Mouse (Mus musculus) limb, embryonic 10.5 days (tissue): ENCODE data around the gene Kansl1. TPM values are rescaled to one million over a fixed set of nuclear protein-coding genes. Genes with fewer than 3 reads are reported as not detected.
"Not testable (repeated sequence)": the region's sequence is repeated elsewhere in the genome, so short reads cannot be mapped to it uniquely, and the experiment has no call there.

ENCODE experiments used
- DNase-seq: peaks from one replicate; pipeline ENCODE4 v3.0.0-alpha.2; 2017; ENCODE audit warnings: low spot score
- H3K27ac ChIP-seq: fragments of 300-500 bp; sonication (generic); 2 replicates; pipeline ENCODE4 v1.5.1; 2016; ENCODE audit warnings: mild to moderate bottlenecking
- H3K27me3 ChIP-seq: fragments of 300-500 bp; sonication (generic); 2 replicates; pipeline ENCODE4 v1.6.1; 2016; ENCODE audit warnings: low read depth, mild to moderate bottlenecking; ENCODE audit not compliant: poor library complexity, severe bottlenecking
- H3K36me3 ChIP-seq: fragments of 300-500 bp; sonication (generic); 2 replicates; pipeline ENCODE4 v1.6.1; 2016; ENCODE audit warnings: mild to moderate bottlenecking, moderate library complexity
- H3K4me1 ChIP-seq: fragments of 300-500 bp; sonication (generic); 2 replicates; pipeline ENCODE4 v1.6.1; 2016
- H3K4me3 ChIP-seq: fragments of 300-500 bp; sonication (generic); 2 replicates; pipeline ENCODE4 v1.5.1; 2016; ENCODE audit warnings: mild to moderate bottlenecking, moderate library complexity
- H3K9me3 ChIP-seq: fragments of 300-500 bp; sonication (generic); replicated peaks from 2 replicates; pipeline ENCODE4 v1.6.1; 2016; ENCODE audit warnings: mild to moderate bottlenecking
- WGBS: fragments of 180-500 bp; shearing (Covaris S2); methylation state at CpG from one replicate; pipeline ENCODE4 v1.1.7; 2016; 5-methylcytosine and 5-hydroxymethylcytosine counted together
- polyA plus RNA-seq: library from polyadenylated mRNA; unstranded; fragments of >200 nt; fragmentation: Nextera tagmentation; extraction: Ambion mirVana; gene quantifications from 2 replicates; pipeline ENCODE4 v1.2.1, GENCODE M21; 2016

The Kansl1 gene
- polyA plus RNA-seq, 1 experiment from 2014 or later = 30.4 TPM

DNA sequence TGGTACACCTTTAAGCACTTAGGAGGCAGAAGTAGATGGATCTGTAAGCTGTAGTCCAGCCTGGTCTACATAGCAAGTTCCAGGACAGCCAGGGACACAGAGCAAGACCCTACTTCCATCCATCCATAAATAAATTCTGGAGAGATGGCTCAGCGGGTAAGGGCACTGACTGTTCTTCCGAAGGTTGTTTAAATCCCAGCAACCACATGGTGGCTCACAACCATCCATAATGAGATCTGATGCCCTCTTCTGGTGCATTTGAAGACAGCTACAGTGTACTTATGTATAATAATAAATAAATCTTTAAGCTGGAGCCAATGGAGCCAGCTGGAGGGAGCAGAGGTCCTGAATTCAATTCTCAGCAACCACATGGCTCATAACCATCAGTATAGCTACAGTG lies 20.2 kb downstream of the Kansl1 start:
- not testable (repeated sequence) for H3K27ac ChIP-seq, DNase-seq, H3K4me3 ChIP-seq, H3K4me1 ChIP-seq, H3K27me3 ChIP-seq, H3K9me3 ChIP-seq
- 85% methylated on average over 2 of the region's 2 CpGs for WGBS
- peaks cover 32% of the 10 kb centered on the region for H3K36me3 ChIP-seq

DNA sequence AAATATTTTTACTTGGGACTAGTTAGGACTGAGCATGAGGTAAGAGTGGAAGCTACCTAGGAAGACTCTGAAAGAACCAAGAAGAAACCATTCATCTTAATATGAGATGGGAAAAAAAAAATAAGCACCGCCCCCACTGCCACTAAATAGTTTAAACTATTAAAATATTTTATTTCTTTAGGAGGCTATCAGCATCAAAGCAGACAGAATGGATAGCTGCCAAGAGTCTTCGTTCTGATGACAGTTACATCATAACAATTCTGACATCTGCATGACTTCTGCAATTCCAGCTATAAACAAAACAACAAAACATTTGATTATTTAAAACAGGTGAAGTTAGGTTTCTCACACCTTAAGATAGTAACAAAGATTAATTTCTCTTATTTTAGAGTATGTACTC lies 23.1 kb downstream of the Kansl1 start:
- DNase-seq = no peak
- H3K9me3 ChIP-seq = no peaks in the 10 kb centered on the region
- no peak overlapping the region for H3K27ac ChIP-seq
- H3K4me3 ChIP-seq = no peak overlapping the region
- 91% methylated on average over 2 of the region's 2 CpGs for WGBS
- no peaks in the 10 kb centered on the region for H3K27me3 ChIP-seq
- H3K4me1 ChIP-seq = 0 out of 2 replicates have a peak, but pooled peaks cover 6% of the 10 kb centered on the region
- H3K36me3 ChIP-seq = peaks cover 21% of the 10 kb centered on the region

DNA sequence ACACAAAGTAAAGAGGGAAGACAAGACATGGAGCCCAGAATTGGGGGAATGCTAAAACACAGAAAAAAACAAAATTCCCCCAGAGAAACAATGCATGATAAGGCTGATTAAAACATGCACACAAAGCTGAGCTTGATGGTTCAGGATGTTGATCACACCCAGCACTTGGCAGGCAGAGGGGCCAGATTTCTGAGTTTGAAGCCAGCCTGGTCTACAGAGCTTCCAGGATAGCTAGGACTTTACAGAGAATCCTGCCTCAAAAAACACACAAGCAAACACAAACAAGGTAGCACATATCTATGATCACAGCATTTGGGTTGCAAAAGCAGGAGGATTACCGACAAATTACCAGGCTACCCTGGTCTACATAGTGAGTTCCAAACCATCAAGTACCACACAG lies 23.6 kb downstream of the Kansl1 start:
- no peaks in the 10 kb centered on the region for H3K27me3 ChIP-seq
- WGBS = 97% methylated on average over 1 of the region's 1 CpGs
- peaks cover 20% of the 10 kb centered on the region for H3K36me3 ChIP-seq
- H3K4me3 ChIP-seq = no peak overlapping the region
- H3K9me3 ChIP-seq = no peaks in the 10 kb centered on the region
- DNase-seq = no peak
- 0 out of 2 replicates have a peak, but pooled peaks cover 7% of the 10 kb centered on the region for H3K4me1 ChIP-seq
- no peak overlapping the region for H3K27ac ChIP-seq

DNA sequence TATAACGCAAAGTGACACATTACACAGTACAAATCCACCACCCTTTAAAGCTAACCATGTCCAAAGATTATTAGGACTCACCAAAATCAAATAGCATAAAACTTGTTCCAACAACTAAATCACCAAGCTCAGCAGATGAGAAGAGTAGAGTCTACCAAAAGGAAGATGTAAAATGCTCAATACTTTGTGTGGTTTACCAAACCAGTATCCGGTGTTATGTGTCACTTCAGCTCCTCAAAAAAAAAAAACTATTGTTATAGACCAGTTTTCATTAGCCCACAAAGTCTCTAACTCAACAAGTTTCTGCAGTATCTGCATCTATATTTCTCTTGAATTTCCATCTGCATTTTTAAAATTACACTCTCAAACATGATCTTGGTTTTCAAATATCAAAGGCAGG lies 25.3 kb downstream of the Kansl1 start:
- Histone ChIP-seq H3K9me3 (no peaks in the 10 kb centered on the region), H3K4me3 (peak overlapping the region; percentile 88), H3K27me3 (no peaks in the 10 kb centered on the region), H3K4me1 (peaks cover 18% of the 10 kb centered on the region; the same call in 1 of the 2 replicates), H3K36me3 (peaks cover 7% of the 10 kb centered on the region), H3K27ac (no peak overlapping the region)
- 49% methylated on average over 2 of the region's 2 CpGs for WGBS
- no peak for DNase-seq

DNA sequence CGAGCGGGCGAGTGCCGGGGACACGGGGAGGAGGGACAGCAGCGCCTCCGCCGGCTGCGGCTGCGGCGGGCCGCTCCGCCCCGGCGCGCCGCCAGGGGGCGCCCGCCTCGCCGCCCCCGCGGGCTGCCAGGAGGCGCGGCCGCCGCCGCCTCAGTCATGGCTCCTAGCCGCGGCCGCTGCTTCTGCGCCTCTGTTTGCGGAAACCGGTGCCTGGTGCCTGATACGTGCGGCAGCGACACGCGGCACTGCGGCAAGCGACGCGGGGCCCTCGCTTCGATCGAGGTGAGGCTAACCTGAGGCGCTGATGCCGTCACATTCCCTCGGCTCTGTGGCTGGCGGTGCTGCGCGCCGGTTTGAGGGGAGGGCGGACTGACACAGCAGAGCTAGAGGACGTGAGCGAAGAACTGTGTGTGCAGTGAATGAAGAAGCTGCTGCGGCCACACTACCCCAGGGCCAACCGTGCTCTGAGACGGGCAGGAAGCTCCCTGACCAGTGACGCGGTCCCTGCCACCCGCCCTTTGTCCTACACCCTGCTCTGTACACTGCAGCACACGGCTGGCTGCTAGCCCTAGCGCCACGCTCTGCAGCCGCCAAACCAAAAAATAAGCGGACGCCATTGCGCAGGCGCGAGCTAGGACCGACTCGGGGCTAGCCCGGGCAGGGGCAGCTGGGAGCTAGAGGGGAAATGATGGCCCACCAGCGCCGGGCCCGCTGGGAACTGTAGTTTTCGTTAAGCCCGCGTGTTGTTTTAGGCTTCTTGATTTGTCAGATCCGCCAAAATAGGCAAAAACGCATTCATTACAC lies 26.1 kb downstream of the Kansl1 start:
- DNase-seq = peak; percentile 96
- Histone ChIP-seq H3K27me3 (no peaks in the 10 kb centered on the region), H3K27ac (peak overlapping the region; percentile 100), H3K4me1 (peaks cover 19% of the 10 kb centered on the region; the same call in 1 of the 2 replicates), H3K36me3 (peaks cover 6% of the 10 kb centered on the region), H3K4me3 (peak overlapping the region; percentile 88), H3K9me3 (no peaks in the 10 kb centered on the region)
- under 1% methylated on average over 79 of the region's 82 CpGs for WGBS

DNA sequence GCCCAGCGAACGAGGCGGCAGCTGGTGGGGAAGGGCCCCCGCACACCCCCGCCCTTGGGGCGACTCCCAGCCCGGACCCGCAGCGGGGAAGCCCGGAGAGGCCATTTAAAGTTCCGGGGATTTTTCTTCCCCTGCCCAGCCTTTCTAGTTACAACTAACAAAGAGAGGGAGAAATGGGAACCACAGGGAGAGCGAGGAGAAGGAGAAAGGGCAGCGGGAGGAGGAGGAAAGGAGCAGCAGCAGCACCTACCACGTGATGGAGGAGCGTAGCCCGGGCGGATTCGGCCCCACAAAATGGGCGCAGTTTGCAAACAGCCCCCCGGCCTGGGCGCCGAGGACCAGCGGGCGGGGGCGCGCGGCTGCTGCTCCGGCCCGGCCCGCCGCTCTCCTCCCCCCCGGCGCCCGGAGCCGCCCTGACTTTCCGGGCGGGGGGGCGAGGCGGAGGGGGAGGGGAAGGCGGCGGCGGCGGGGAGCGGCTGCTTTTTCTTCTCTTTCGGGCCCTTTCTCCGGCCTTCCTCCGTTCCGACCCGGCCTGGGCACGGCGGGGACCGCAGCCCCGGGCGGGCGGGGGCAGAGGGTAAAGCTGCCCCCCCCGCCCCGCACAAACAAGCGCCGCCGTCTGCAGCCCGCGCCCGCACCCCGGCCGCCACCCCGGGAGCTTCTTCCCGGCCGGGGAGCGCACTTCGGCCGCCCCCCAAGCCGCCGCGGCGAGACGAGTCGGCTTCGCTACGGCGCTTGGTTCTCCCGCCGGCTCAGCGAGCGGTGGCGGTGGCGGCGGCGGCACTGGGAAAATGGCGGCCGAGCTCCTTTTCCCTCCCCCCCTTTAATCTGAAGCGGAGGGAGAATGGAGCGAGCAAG lies 27.0 kb downstream of the Kansl1 start:
- Histone ChIP-seq H3K27me3 (no peaks in the 10 kb centered on the region), H3K27ac (peak overlapping the region; percentile 100), H3K9me3 (no peaks in the 10 kb centered on the region), H3K4me1 (peaks cover 19% of the 10 kb centered on the region; the same call in 1 of the 2 replicates), H3K36me3 (peaks cover 4% of the 10 kb centered on the region), H3K4me3 (peak overlapping the region; percentile 88)
- DNase-seq = peak; percentile 84
- WGBS = under 1% methylated on average over 74 of the region's 92 CpGs

DNA sequence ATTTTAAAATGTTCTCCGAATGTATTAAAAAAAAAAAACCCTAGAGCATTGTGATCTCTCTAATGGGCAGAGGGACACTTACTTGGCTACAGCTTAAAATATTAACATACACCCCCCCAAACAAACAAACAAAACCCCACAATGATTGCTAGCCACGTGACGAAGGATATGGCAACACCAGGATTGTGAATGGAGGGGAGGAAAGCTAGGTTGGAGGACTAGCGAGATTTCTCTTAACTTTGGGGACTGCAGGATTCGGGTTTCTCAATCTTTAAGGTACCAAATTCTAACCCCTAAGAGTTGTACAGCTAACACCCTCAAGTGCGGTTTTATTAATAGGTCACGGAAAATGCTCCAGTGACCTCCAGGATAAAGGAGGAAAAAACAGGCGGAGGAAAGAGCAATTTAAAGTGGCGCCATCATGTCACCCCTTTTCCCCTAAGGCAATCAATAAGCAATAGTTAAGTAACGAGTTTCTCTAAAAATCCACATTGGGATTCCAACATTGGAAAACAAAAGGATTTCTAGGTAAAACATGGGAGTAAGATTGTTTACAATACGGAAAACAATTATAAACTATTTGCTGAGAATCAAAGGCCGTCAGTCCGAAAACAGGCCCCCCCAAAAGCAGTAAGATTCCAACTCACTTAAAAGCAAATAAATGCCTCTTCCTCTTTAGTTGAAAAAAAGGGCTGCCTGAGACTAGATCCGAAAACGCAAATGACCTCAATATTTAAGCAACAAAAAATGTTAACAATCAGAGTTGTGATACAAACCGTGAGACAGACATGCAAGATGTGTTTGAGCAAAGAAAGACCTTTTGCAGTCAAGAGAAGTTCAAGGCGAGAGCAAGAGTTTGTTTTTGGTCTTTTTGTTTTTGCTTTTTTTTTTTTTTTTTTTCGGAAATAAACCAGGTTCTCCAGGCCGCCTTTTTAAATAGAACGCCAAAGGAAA lies 27.9 kb downstream of the Kansl1 start:
- WGBS = under 1% methylated on average over 20 of the region's 20 CpGs
- Histone ChIP-seq H3K27ac (peak overlapping the region; percentile 100), H3K27me3 (no peaks in the 10 kb centered on the region), H3K4me1 (peaks cover 19% of the 10 kb centered on the region; the same call in 1 of the 2 replicates), H3K36me3 (peaks cover 4% of the 10 kb centered on the region), H3K9me3 (no peaks in the 10 kb centered on the region), H3K4me3 (peak overlapping the region; percentile 88)
- DNase-seq = peak; percentile 35

DNA sequence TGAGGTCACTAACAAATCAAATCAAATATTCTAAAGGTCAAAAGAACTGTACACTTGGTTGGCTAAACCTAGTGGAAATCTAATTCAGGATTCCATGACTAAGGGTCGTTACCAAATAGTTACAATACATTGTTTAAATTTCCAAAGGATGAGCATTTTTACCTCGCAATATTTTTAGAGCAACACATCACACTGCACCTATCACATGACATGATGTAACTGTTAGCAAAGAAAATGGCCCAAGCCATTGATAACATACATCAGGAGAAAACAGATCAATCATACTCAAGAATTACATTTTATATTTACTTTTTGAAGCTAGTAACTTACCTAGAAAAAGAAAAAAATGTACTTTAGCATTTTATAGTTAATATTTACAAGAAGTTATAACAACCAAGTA lies 29.0 kb downstream of the Kansl1 start:
- no peak for DNase-seq
- H3K4me3 ChIP-seq = peak overlapping the region; percentile 88
- H3K27me3 ChIP-seq = no peaks in the 10 kb centered on the region
- H3K9me3 ChIP-seq = no peaks in the 10 kb centered on the region
- peaks cover 19% of the 10 kb centered on the region; the same call in 1 of the 2 replicates for H3K4me1 ChIP-seq
- H3K27ac ChIP-seq = no peak overlapping the region
- no peaks in the 10 kb centered on the region for H3K36me3 ChIP-seq
- WGBS = 81% methylated on average over 2 of the region's 2 CpGs

DNA sequence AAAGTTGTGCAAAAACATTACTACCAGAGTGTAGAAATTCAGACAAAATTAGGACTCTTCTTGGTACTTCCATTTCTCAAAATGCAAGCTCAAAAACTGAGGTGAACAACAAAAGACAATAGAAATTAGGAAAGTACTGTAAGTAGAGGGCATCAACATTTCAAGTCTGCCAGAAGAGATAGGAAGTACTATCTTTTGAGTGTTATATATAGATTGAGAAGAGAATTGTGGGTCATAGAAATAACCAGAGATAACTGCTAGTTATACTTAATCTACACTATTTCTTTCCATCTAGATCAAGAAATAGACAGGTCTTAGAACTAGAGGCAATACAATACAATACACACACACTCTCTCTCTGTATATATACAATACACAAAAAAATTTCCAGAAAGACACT lies 30.2 kb downstream of the Kansl1 start:
- no peak overlapping the region for H3K4me3 ChIP-seq
- H3K27ac ChIP-seq = no peak overlapping the region
- no peaks in the 10 kb centered on the region for H3K9me3 ChIP-seq

DNA sequence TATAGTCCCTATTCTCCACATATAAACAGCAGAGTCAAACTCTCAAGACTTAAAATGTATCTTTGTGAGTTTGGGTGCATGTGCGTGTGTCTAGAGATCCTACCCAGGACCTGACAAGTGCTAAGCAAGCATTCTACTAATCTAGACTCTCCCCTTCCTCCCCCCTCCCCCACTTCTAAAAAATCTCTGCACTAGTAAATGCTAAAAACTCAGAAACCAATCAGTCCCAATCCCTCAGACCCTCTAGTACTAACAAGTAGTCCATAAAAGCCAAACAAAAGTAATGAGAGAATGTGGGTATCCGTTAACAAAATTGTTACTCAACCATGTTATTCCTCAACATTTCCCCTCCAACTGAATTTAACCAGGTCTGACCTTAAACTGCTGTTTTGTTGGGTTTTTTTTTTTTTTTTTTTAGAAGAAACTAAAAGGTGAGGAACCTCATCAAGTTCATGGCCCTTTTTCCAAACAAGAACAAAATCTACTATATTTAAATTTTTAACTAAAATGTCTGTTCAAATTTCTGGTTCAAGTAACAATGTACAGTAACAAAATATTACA lies 32.2 kb downstream of the Kansl1 start:
- 0 out of 2 replicates have a peak, but pooled peaks cover 7% of the 10 kb centered on the region for H3K36me3 ChIP-seq
- DNase-seq = no peak
- no peaks in the 10 kb centered on the region for H3K9me3 ChIP-seq
- 87% methylated on average over 2 of the region's 2 CpGs for WGBS
- H3K27me3 ChIP-seq = no peaks in the 10 kb centered on the region
- peaks cover 13% of the 10 kb centered on the region; the same call in 1 of the 2 replicates for H3K4me1 ChIP-seq
- H3K4me3 ChIP-seq = no peak overlapping the region
- no peak overlapping the region for H3K27ac ChIP-seq

More for the DNA sequence above, 30.2 kb downstream of the Kansl1 start:
- H3K36me3 ChIP-seq = 0 out of 2 replicates have a peak, but pooled peaks cover 4% of the 10 kb centered on the region
- no peaks in the 10 kb centered on the region for H3K27me3 ChIP-seq
- no peak for DNase-seq
- peaks cover 16% of the 10 kb centered on the region; the same call in 1 of the 2 replicates for H3K4me1 ChIP-seq

DNA sequence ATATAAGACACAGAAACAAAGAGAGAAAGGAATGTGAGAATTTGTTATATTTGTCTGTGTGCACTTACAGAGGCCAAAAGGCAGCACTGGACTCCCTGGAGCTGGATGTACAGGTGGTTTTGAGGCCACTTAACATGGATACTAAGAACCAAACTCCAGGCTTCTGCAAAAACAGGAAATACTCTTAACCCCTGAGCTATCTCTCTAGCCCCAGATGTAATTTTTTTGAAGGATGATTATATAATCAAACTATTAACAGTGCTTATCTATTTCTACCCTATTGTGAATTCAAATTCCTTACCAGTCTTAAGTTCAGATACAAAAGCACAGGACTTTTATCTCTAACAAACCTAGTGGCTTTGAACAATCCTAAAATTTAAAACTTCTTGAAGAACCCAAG lies 32.9 kb downstream of the Kansl1 start:
- no peak for DNase-seq
- no peak overlapping the region for H3K27ac ChIP-seq
- H3K4me3 ChIP-seq = no peak overlapping the region

DNA sequence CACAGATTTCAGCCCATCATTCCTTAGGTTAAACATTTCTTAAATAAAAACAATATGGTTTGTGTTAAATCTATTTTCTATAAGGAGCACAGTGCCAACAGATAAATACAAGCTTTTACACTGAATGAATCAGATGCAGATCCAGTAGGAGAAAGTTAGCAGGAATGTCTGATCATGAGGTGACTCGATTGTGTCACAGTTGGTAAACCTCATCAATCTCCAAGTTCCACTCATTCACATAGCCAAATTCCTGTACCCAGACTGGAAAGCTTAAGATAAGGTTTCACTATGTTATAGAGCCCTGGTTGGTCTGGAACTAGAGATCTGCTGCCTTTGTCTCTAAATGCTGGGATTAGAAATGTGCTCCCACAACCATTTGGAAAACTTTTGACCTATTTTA lies 33.5 kb downstream of the Kansl1 start:
- H3K27ac ChIP-seq = no peak overlapping the region
- peaks cover 13% of the 10 kb centered on the region; the same call in 1 of the 2 replicates for H3K4me1 ChIP-seq
- H3K9me3 ChIP-seq = no peaks in the 10 kb centered on the region
- WGBS = 84% methylated on average over 1 of the region's 1 CpGs
- H3K36me3 ChIP-seq = peaks cover 15% of the 10 kb centered on the region
- H3K27me3 ChIP-seq = no peaks in the 10 kb centered on the region
- DNase-seq = no peak
- no peak overlapping the region for H3K4me3 ChIP-seq

More for the DNA sequence above, 32.9 kb downstream of the Kansl1 start:
- Histone ChIP-seq H3K4me1 (peaks cover 13% of the 10 kb centered on the region; the same call in 1 of the 2 replicates), H3K9me3 (no peaks in the 10 kb centered on the region), H3K27me3 (no peaks in the 10 kb centered on the region), H3K36me3 (peaks cover 9% of the 10 kb centered on the region)
